Mouse (Mus musculus) naive thymus-derived CD4-positive, alpha-beta T cell, adult 2 months (primary cell): ENCODE results near the gene Eno1.
"Not testable (repeated sequence)": the region's sequence is repeated elsewhere in the genome, so short reads cannot be mapped to it uniquely, and the experiment has no call there.

Experiments used
- DNase-seq: peaks from one replicate; pipeline ENCODE4 v3.0.0-alpha.2; 2011; ENCODE audit warnings: low read depth

Gene Eno1

GRCm38 (mm10) chr4:150249731-150250270 lies 13.3 kb downstream of the Eno1 start:
- no peak for DNase-seq

GRCm38 (mm10) chr4:150250549-150251422 lies 14.3 kb downstream of the Eno1 start:
- no peak for DNase-seq

DNA sequence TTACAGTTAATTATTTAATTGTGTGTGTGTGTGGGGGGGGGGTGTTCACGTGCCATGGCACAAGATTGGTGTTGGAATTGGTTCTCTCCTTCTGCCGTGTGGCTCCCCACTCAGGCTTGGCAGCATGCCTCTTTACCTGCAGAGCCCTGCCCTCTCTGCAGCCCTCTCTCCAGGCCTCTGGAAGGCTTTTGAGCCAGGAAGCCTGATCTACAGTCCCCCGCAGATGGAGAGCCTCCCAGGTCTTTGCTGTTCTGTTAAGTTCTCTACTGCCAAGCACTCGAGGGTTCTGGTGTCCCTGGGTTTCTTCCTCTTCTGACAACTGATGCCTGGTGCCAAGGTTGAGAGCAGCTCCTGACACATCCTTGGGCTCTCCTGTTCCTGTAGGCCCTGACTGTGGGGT lies 17.9 kb downstream of the Eno1 start:
- DNase-seq: no peak

GRCm38 (mm10) chr4:150255181-150255580 lies 18.7 kb downstream of the Eno1 start:
- DNase-seq: no peak

- peak; percentile 78 for DNase-seq
Observed at GRCm38 (mm10) chr4:150257252-150258204, 21.0 kb downstream of the Eno1 start.

DNA sequence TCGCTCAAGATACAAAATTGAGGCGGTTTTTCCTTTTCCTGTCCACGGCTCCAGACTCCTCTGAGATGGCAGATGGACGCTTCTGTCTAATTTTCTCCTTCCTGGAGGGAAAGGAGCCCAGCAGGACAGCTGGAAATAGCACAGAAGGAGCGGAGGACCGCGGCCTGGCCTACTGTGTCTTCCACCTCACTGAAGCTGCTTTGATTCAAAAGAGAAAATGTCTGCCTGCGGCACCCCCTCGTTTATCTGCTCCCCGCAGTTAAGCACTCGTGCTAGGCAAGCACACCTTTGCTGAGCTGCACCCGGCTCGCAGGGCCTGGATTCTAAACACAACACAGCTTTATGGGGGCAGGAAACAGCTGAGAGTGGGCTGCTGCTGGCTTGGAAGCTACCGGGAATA lies 21.9 kb downstream of the Eno1 start:
- no peak for DNase-seq

DNA sequence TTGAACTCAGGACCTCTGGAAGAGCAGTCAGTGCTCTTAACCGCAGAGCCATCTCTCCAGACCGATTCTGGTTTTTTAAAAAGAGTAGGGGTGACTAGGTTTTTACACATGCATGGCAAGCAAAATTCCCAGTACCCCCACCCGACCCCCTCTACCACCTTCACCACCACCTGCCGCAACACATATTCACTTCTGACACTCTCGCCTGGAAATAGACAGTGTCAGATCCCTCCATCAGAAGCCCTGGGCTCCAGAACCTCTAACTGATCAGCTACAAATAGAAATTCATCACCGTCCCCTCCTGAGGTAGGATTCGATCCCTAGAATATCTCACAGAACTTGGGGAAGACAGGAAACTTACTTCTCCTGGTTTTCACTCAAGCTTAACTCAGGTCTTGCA lies 23.1 kb downstream of the Eno1 start:
- no peak for DNase-seq

DNA sequence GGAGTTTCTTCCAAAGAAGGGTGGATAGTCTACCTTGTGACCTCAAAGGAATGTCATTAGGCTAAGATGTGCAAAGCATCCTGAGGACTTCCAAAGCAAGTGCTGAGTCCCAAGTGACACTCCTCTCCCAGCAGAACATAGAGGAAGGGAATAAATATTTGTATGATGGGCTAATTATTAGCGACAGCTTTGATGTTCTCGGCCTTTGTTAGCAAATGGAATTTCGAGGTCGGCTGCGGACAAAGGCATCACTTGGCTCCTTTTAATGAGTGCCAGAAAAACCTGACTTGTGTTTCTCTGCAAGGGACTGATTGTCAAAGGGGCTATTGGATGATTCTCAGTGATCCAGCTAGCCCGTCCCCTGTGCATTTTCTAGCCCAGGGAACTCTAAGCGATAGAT lies 23.6 kb downstream of the Eno1 start:
- no peak for DNase-seq

DNA sequence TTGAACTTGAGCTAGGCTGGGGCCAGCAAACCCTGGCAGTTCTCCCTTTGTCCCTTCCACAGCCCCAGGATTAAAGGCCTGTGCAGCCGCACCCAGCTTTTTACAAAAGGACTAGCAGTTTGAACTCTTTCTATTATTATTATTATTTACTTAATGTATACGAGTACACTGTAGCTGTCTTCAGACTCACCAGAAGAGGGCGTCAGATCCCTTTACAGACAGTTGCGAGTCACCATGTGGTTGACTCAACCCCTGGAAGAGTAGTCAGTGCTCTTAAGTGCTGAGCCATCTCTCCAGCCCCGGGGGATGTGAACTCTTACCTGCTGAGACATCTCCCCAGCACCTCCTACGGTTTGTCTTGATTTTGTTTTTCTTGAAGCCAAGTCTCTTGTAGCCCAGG lies 24.2 kb downstream of the Eno1 start:
- peak; percentile 50 for DNase-seq

- DNase-seq: no peak
Observed at GRCm38 (mm10) chr4:150262301-150262700, 25.8 kb downstream of the Eno1 start.

DNA sequence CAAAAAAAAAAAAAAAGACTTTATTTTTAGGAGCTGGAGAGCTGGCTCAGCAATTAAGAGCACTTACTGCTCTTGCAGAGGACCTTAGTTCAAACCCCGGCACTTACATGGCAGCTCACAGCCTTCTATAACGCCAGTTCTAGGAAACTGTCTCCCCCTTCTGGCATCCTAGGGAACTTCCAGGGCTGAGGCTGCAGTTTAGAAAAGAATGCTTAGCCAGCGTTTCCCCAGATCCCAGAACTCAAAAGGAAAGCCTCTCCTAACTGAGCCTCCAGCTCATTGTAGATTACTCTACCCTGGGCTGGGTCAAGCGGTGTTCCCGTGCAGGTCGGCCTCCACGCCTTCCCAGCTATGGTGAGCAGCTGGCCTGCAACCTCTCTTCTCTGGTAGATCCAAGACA lies 28.4 kb downstream of the Eno1 start:
- DNase-seq: peak; percentile 64

DNA sequence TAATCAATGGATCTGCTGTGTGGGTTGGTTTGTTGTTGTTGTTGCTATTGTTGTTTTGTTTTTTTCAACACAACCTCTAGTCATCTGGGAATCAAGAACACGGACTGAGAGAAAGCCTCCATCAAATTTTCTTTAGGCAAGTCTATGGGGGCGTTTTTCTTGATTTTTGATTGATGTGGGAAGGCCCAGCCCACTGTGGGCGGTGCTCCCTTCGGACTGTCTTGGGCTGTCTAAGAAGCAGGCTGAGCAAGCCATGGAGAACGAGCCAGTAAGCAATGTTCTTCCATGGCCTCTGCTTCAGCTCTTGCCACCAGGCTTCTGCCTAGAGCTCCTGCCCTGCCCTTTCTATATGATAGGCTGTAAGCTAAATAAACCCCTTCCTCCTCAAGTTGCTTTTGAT lies 28.9 kb downstream of the Eno1 start:
- no peak for DNase-seq

DNA sequence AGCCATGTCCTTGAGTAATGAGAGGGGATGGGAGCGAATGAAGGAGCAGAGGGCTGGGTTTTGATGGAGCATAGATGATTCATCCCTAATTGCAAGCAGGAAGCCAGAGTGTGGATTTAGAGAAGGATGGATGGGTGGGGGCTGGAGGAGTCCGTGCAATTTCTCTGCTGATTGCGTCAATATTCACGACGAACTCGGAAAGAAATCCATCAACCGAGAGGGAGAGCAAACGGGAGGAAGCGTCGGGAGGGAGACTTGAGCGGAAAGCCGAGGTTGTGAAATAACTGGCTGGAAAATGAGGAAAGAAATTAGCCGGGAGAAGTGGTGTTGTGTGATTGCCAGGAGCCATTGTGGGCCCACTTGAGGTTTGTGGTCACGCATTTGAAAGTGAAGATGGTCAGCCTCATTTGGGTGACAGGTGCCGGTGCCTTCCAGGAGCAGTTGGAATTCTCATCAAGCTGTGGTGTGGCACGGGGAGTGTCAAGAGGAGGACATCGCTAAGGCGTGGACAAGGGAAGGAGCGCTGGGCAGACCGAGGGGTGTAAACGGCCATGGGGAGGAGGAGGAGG lies 30.2 kb downstream of the Eno1 start:
- no peak for DNase-seq

- peak; percentile 70 for DNase-seq
Observed at GRCm38 (mm10) chr4:150268674-150269653, 32.4 kb downstream of the Eno1 start.

DNA sequence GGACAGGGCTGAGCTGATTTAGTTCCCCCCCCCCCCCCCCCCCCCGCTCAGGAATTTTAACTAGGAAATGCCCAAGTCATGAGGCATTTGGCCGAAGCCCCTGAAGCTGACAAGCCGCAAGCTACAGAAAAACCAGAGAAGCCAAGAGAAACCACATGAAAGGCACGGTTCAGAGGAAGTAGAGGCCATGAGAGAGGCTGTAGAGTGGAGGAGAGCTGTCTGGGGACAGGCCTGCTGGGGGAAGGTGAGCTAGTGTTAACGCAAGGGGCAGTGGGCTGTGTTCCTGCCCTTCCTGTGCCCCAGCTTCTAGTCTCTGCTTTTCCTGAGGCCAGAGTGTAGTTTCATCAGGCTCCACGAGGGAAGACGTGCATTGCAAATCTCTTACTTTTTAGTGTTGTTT lies 33.2 kb downstream of the Eno1 start:
- DNase-seq: peak; percentile 55

- not testable (repeated sequence) for DNase-seq
Observed at GRCm38 (mm10) chr4:150270718-150271117, 34.2 kb downstream of the Eno1 start.

DNA sequence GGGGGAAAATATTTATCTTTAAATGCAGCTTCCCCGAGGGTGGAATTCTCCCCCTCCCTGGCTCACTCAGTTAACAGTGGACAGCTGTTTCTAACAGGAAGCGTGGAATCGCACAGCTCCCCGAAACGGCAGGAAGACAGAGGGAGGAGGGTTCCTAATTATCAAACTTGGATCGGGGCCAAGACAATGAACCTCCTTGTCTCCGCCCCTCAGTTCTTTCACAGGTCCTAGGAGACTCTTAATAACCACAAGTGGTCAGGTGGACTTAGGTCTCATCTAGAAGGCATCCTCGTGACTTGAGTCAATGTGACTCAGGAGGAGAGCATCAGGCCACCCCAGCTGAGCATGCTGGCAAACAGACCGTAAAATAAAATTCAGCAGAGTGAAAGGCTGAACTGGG lies 36.2 kb downstream of the Eno1 start:
- DNase-seq: no peak

DNA sequence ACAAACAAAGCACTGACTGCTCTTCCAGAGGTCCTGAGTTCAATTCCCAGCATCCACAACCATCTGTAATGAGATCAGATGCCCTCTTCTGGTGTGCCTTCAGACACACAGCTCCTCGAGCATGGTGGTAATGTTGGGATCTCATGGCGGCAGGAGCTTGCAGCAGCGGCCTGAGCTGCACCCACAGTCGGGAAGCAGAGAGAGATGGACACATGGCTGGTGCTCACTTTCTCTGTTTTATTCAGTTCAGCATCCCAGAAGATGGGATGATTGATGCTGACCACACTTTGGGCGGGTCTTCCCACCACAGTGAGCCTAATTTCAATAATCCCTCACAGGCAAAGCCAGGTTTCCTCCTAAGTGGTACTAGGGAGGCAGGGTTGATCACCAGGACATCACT lies 39.0 kb downstream of the Eno1 start:
- no peak for DNase-seq

DNA sequence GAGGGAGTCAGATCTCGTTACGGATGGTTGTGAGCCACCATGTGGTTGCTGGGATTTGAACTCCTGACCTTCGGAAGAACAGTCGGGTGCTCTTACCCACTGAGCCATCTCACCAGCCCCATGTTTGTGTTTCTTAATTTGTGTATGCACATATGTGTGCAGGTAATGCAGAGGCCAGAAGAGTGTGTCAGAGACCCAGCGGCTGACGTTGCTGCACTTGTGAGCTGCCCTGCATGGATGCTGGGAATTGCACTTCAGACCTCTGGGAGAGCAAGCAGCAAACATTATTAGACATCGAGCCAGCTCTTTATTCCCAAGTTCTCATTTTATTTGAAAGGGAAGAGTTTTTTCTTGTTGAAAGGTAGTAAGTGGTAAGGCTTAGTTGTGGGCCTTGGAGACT lies 42.8 kb downstream of the Eno1 start:
- DNase-seq: not testable (repeated sequence)

DNA sequence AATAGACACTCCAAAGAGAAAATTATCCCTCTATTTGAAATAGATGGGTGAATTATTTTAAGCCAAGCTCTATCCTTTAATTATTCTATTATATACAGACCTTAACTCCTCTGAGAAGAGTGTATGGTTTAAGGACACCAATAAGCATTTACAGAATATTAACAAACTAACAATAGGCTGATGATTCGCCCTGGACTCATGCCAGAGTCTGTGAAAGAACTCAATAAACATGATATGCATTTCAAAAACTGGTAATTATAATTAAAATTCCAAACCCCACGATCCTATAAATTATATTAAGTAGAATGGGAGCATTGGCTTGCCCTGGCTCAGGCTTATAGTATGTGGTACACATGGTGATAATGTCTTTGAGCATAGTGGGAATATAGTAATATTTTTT lies 43.5 kb downstream of the Eno1 start:
- DNase-seq: no peak

GRCm38 (mm10) chr4:150280459-150280858 lies 43.9 kb downstream of the Eno1 start:
- DNase-seq: no peak
